Mouse (Mus musculus) olfactory bulb, adult 2 months (tissue): ENCODE measurements around the gene Nop2.

ENCODE experiments used
- CTCF ChIP-seq: fragments of 200-500 bp; IDR thresholded peaks from 2 replicates; pipeline ENCODE4 v1.5.1; 2012; ENCODE audit warnings: low read depth, mild to moderate bottlenecking, low read length, moderate library complexity; ENCODE audit not compliant: insufficient read depth
- POLR2A ChIP-seq: fragments of 200-500 bp; IDR thresholded peaks from 2 replicates; pipeline ENCODE4 v1.6.1; 2012; ENCODE audit warnings: mild to moderate bottlenecking, low read depth, low read length, moderate library complexity; ENCODE audit not compliant: insufficient read depth

- TF ChIP-seq CTCF (no peak), POLR2A (no peak)
These were observed 41.2 kb upstream of the Nop2 start for GRCm38 (mm10) chr6:125090341-125091085.
